Mouse (Mus musculus) ovary, adult 18-20 months (tissue): ENCODE data around the gene Mpv17l2.

Source experiments
- DNase-seq: peaks from one replicate; pipeline ENCODE4 v3.0.0; 2022; ENCODE audit warnings: low spot score, mixed read lengths

The Mpv17l2 gene

DNA sequence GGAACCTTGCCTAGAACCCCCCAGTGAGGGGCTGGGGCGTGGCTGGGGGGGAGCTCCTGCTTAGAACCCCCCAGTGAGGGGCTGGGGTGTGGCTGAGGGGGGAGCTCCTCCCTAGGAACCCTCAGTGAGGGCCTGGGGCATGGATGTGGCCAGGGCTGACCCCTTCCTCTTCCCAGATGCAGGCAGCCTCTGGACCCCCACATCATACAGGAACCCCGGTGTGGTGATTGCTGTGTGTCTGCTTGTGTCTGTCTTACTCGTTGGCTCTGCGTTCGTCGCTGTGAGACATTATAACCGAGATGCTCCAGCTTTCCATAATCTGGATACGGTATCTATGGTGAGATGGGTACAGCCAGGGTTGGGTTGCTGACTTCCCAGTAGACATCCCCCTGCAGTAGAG is 39.1 kb downstream of the Mpv17l2 start:
- DNase-seq, result no peak

GRCm38 (mm10) chr8:70720739-70721138 is 40.0 kb downstream of the Mpv17l2 start:
- no peak for DNase-seq

- DNase-seq, result no peak
Observed at GRCm38 (mm10) chr8:70719796-70720270, 40.9 kb downstream of the Mpv17l2 start.

DNA sequence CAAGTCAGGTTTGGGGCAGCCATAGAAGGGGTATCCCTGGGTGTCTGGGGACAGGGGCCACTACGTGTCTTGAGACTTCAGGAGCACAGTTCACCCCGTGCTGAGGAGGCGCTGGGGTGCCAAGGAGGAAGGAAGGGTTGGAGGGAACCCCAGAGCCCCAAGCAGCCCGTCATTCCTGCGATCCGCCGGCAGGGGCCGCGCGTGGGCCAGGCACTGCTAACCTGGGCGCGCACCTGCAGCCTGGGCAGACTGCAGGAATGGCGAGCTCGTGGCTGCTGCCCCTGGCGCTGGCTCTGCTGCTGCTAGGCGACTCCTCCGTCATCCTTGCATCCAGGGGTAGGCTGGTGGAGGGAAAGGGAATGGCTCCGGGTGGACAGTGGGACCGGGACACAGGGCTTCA is 42.4 kb downstream of the Mpv17l2 start, which contains the start of gene Gm3336:
Gm3336 (plus strand) TSS at position 247 of the 400 bp plus-strand sequence.
- no peak for DNase-seq

- DNase-seq, result no peak
Observed at GRCm38 (mm10) chr8:70716521-70717400, 44.0 kb downstream of the Mpv17l2 start.

DNA sequence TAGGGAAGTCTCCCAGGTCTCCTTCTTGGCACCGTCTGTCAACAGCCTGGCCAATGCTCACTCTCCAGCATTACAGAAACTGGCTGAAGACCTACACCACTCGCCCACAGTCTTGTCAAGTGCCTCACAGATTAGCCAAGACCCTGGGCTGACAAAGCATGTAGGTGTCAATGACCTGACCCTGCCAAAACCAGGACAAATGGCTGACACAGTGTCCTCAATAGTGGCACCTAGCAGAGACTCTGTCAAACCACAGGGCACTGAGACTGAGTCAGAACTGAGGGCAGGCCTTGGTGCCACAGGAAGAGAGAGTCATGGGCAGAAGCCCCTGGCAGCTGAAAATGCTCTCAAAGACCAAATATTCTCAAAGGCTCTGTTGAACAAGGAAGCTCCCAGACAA is 45.7 kb downstream of the Mpv17l2 start:
- no peak for DNase-seq

DNA sequence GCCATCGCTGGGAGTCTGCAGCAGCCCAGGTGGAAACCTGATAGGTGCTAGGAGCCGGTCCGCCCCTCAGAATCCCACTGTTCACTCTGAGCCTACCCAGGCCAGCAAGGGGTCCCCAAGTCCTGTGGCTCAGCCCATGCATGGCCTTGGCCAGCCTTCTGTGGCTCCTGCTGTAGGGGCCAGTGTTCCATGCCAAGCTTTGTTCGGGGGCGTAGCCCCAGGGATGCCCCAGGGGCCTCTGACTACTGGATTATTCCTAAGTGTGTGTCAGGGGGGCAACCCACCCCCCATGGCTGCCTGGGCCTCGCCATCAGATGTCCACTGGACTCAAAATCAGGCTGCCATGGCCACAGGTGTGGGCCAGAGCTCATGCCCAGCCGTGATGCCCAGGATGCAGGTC is 46.8 kb downstream of the Mpv17l2 start:
- no peak for DNase-seq

GRCm38 (mm10) chr8:70711041-70711440 is 49.7 kb downstream of the Mpv17l2 start:
- no peak for DNase-seq

GRCm38 (mm10) chr8:70710296-70710695 is 50.5 kb downstream of the Mpv17l2 start:
- no peak for DNase-seq

- no peak for DNase-seq
Observed at GRCm38 (mm10) chr8:70709794-70710193, 51.0 kb downstream of the Mpv17l2 start.
